Mouse (Mus musculus) forebrain, embryonic 16.5 days (tissue): ENCODE measurements around the gene Ncan. TPM values are rescaled to one million over a fixed set of nuclear protein-coding genes. Genes with fewer than 3 reads are reported as not detected.
A peak's percentile ranks its signal among the peaks of the same experiment; 100 is the strongest.
"Not testable (repeated sequence)": the region's sequence is repeated elsewhere in the genome, so short reads cannot be mapped to it uniquely, and the experiment has no call there.

Experiments
- ATAC-seq: fragments of 200-750 bp; cut with Nextera tagmentation; 2 replicates; pipeline ENCODE4 v1.8.0; 2017; ENCODE audit warnings: mild to moderate bottlenecking, moderate library complexity
- H3K27ac ChIP-seq: fragments of 300-500 bp; sonication (generic); 2 replicates; pipeline ENCODE4 v1.5.1; 2014; ENCODE audit warnings: low read length, control low read depth
- H3K27me3 ChIP-seq: fragments of 300-500 bp; sonication (generic); replicated peaks from 2 replicates; pipeline ENCODE4 v1.6.1; 2014; ENCODE audit warnings: low read length; ENCODE audit not compliant: control insufficient read depth, insufficient read depth
- H3K36me3 ChIP-seq: fragments of 300-500 bp; sonication (generic); 2 replicates; pipeline ENCODE4 v1.6.1; 2014; ENCODE audit not compliant: control insufficient read depth, insufficient read depth
- H3K4me1 ChIP-seq: fragments of 300-500 bp; sonication (generic); replicated peaks from 2 replicates; pipeline ENCODE4 v1.6.1; 2014; ENCODE audit warnings: low read length; ENCODE audit not compliant: control insufficient read depth, insufficient read depth
- H3K4me2 ChIP-seq: fragments of 300-500 bp; sonication (generic); 2 replicates; pipeline ENCODE4 v1.6.1; 2014; ENCODE audit warnings: mild to moderate bottlenecking, low read length, control low read depth
- H3K4me3 ChIP-seq: fragments of 300-500 bp; sonication (generic); replicated peaks from 2 replicates; pipeline ENCODE4 v1.5.1; 2014; ENCODE audit warnings: mild to moderate bottlenecking, low read length, control low read depth
- H3K9ac ChIP-seq: fragments of 300-500 bp; sonication (generic); replicated peaks from 2 replicates; pipeline ENCODE4 v1.6.1; 2014; ENCODE audit warnings: low read depth, low read length, control low read depth
- H3K9me3 ChIP-seq: fragments of 300-500 bp; sonication (generic); 2 replicates; pipeline ENCODE4 v1.6.1; 2016; ENCODE audit warnings: low read length; ENCODE audit not compliant: control insufficient read depth
- WGBS: fragments of 180-500 bp; shearing (Covaris S2); extraction: QIAGEN DNeasy Blood & Tissue Kit; methylation state at CpG from one replicate; pipeline ENCODE4 v1.1.7; 2014; 5-methylcytosine and 5-hydroxymethylcytosine counted together
- microRNA-seq: library from miRNA; unstranded; fragments of <30 nt; microRNA quantifications from one replicate; pipeline ENCODE4, GENCODE M21; 2017
- polyA plus RNA-seq: library from polyadenylated mRNA; unstranded; fragments of >200 nt; fragmentation: Nextera tagmentation; extraction: Ambion mirVana; gene quantifications from 2 replicates; pipeline ENCODE4 v1.2.1, GENCODE M21; 2015

Gene Ncan
- polyA plus RNA-seq, 1 experiment from 2014 or later: 166 TPM

GRCm38 (mm10) chr8:70073120-70073519 is 47.6 kb downstream of the Ncan start:
- no peaks in the 10 kb centered on the region for H3K9me3 ChIP-seq
- no peak overlapping the region for H3K4me2 ChIP-seq
- H3K9ac ChIP-seq: no peak overlapping the region
- WGBS: 61% methylated on average over 8 of the region's 8 CpGs
- H3K36me3 ChIP-seq: peaks cover 22% of the 10 kb centered on the region
- no peak overlapping the region for H3K27ac ChIP-seq
- H3K4me3 ChIP-seq: no peak overlapping the region
- no peaks in the 10 kb centered on the region for H3K27me3 ChIP-seq
- ATAC-seq: no peak
- no peaks in the 10 kb centered on the region for H3K4me1 ChIP-seq

- H3K4me3 ChIP-seq: no peak within 1 kb of the TSS
- 11% methylated on average over 18 of the region's 27 CpGs for WGBS
- no peaks in the 10 kb centered on the region for H3K27me3 ChIP-seq
- no peaks in the 10 kb centered on the region for H3K4me1 ChIP-seq
- H3K27ac ChIP-seq: no peak within 1 kb of the TSS
- no peak within 1 kb of the TSS for H3K9ac ChIP-seq
- ATAC-seq: peak; percentile 62
- H3K4me2 ChIP-seq: no peak within 1 kb of the TSS
- H3K36me3 ChIP-seq: peaks cover 23% of the 10 kb centered on the region
- no peaks in the 10 kb centered on the region for H3K9me3 ChIP-seq
Measured at GRCm38 (mm10) chr8:70072441-70073069, 48.1 kb downstream of the Ncan start, which contains the start of gene Tm6sf2. Gene Tm6sf2, plus strand, starts transcription at chr8:70072924.

GRCm38 (mm10) chr8:70071836-70072440 is 48.7 kb downstream of the Ncan start:
- H3K27me3 ChIP-seq: no peaks in the 10 kb centered on the region
- no peaks in the 10 kb centered on the region for H3K4me1 ChIP-seq
- H3K36me3 ChIP-seq: peaks cover 23% of the 10 kb centered on the region
- no peak overlapping the region for H3K4me2 ChIP-seq
- H3K9ac ChIP-seq: no peak overlapping the region
- 89% methylated on average over 2 of the region's 2 CpGs for WGBS
- no peak for ATAC-seq
- no peaks in the 10 kb centered on the region for H3K9me3 ChIP-seq
- no peak overlapping the region for H3K4me3 ChIP-seq
- H3K27ac ChIP-seq: no peak overlapping the region

DNA sequence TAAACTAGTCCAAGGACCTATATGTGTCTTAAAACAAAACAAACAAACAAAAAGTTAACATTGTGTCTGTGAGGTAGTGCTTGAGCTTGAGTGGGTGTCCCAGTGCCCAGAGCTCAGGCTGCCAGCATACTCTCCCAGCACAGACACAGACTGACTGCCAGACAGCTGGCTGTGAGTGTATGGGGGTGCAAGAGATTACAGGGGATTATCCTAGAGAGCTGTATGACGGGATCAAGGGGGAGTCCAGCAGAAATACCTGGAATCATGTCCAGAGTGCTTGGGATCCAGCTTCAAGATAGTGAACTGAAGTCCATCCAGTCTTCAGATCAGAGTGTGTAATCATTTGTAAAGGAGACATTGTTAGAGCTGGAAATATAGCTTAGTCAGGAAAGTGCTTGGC is 63.0 kb downstream of the Ncan start:
- H3K36me3 ChIP-seq: peaks cover 42% of the 10 kb centered on the region

GRCm38 (mm10) chr8:70050434-70050833 is 70.2 kb downstream of the Ncan start:
- peaks cover 27% of the 10 kb centered on the region for H3K36me3 ChIP-seq
- not testable (repeated sequence) for H3K27ac ChIP-seq, H3K9me3 ChIP-seq, H3K4me2 ChIP-seq, H3K9ac ChIP-seq, ATAC-seq, H3K4me3 ChIP-seq, H3K27me3 ChIP-seq, H3K4me1 ChIP-seq
- 93% methylated on average over 5 of the region's 5 CpGs for WGBS

More for the DNA sequence above, 63.0 kb downstream of the Ncan start:
- Histone ChIP-seq H3K4me1 (no peaks in the 10 kb centered on the region), H3K9ac (no peak overlapping the region), H3K27ac (no peak overlapping the region), H3K4me3 (no peak overlapping the region), H3K27me3 (no peaks in the 10 kb centered on the region), H3K9me3 (no peaks in the 10 kb centered on the region), H3K4me2 (no peak overlapping the region)
- no peak for ATAC-seq
- WGBS: 72% methylated on average over 1 of the region's 1 CpGs

- H3K27ac ChIP-seq: no peak overlapping the region
- H3K4me3 ChIP-seq: no peak overlapping the region
- no peak overlapping the region for H3K9ac ChIP-seq
- ATAC-seq: no peak
- no peak overlapping the region for H3K4me2 ChIP-seq
- no peaks in the 10 kb centered on the region for H3K9me3 ChIP-seq
- H3K4me1 ChIP-seq: no peaks in the 10 kb centered on the region
- peaks cover 24% of the 10 kb centered on the region for H3K36me3 ChIP-seq
- no peaks in the 10 kb centered on the region for H3K27me3 ChIP-seq
Measured at GRCm38 (mm10) chr8:70049662-70050061, 71.0 kb downstream of the Ncan start.

- 87% methylated on average over 5 of the region's 5 CpGs for WGBS
- no peak overlapping the region for H3K27ac ChIP-seq
- ATAC-seq: no peak
- no peaks in the 10 kb centered on the region for H3K27me3 ChIP-seq
- peak overlapping the region; percentile 98 for H3K4me2 ChIP-seq
- H3K9ac ChIP-seq: no peak overlapping the region
- peaks cover 5% of the 10 kb centered on the region; the same call in 1 of the 2 replicates for H3K36me3 ChIP-seq
- H3K4me3 ChIP-seq: peak overlapping the region; percentile 63; the same call in 1 of the 2 replicates
- H3K9me3 ChIP-seq: no peaks in the 10 kb centered on the region
- peaks cover 30% of the 10 kb centered on the region for H3K4me1 ChIP-seq
Measured at GRCm38 (mm10) chr8:70043996-70044395, 76.7 kb downstream of the Ncan start.

Small RNA genes lying within 50 kb of the gene (microRNA-seq; reads per million reads assigned to microRNA genes)
- 4.4 reads per million, percentile 19 among the genes with 10 or more reads in this experiment for gene Mir7066

Other genes starting within 250 kb of the Ncan start
- gene Cilp2, start 233.2 kb downstream of the Ncan start, polyA plus RNA-seq: 4.9 and 5.0 TPM in 2 replicates
- gene Tssk6, start 218.7 kb downstream of the Ncan start, polyA plus RNA-seq: 2.7 and 2.8 TPM in 2 replicates
- gene Ndufa13, start 218.3 kb downstream of the Ncan start, polyA plus RNA-seq: 144 and 145 TPM in 2 replicates
- 6.7 and 10.1 TPM in 2 replicates for gene Yjefn3, start 218.2 kb downstream of the Ncan start, polyA plus RNA-seq
- gene Gatad2a, start 124.5 kb downstream of the Ncan start, polyA plus RNA-seq: 22.6 and 23.5 TPM in 2 replicates
- 85.6 and 93.5 TPM in 2 replicates for gene Mau2, start 78.1 kb downstream of the Ncan start, polyA plus RNA-seq
- gene Sugp1, start 78.1 kb downstream of the Ncan start, polyA plus RNA-seq: 59.2 and 67.5 TPM in 2 replicates
- 1.0 and 1.2 TPM in 2 replicates for gene Tm6sf2, start 47.9 kb downstream of the Ncan start, polyA plus RNA-seq
- gene Hapln4, start 37.4 kb downstream of the Ncan start, polyA plus RNA-seq: 0.25 and 0.63 TPM in 2 replicates
- 44.0 and 44.8 TPM in 2 replicates for gene Nr2c2ap, start 10.5 kb upstream of the Ncan start, polyA plus RNA-seq
- 10.5 and 14.4 TPM in 2 replicates for gene Rfxank, start 18.3 kb upstream of the Ncan start, polyA plus RNA-seq
- 48.1 and 60.0 TPM in 2 replicates for gene Borcs8, start 18.6 kb upstream of the Ncan start, polyA plus RNA-seq
- gene Mef2b, start 18.8 kb upstream of the Ncan start, polyA plus RNA-seq: 0.34 and 0.81 TPM in 2 replicates
- gene Tmem161a, start 51.5 kb upstream of the Ncan start, polyA plus RNA-seq: 58.4 and 67.7 TPM in 2 replicates
- 4.0 and 7.2 TPM in 2 replicates for gene Slc25a42, start 91.4 kb upstream of the Ncan start, polyA plus RNA-seq
- gene Sugp2, start 113.4 kb upstream of the Ncan start, polyA plus RNA-seq: 87.6 and 104 TPM in 2 replicates
- gene Armc6, start 113.6 kb upstream of the Ncan start, polyA plus RNA-seq: 101 and 109 TPM in 2 replicates
- gene Homer3, start 162.0 kb upstream of the Ncan start, polyA plus RNA-seq: 47.2 and 49.4 TPM in 2 replicates
- gene Ddx49, start 181.6 kb upstream of the Ncan start, polyA plus RNA-seq: 53.7 and 57.5 TPM in 2 replicates
- 270 and 273 TPM in 2 replicates for gene Cope, start 181.6 kb upstream of the Ncan start, polyA plus RNA-seq
- gene Cers1, start 194.9 kb upstream of the Ncan start, polyA plus RNA-seq: 32.7 and 35.8 TPM in 2 replicates
- gene Gdf1, start 208.9 kb upstream of the Ncan start, polyA plus RNA-seq: 3.9 and 5.8 TPM in 2 replicates
- 11.8 and 13.6 TPM in 2 replicates for gene Upf1, start 232.4 kb upstream of the Ncan start, polyA plus RNA-seq